Mouse (Mus musculus) hematopoietic stem cell, adult 5-6 weeks (primary cell): ENCODE measurements at regions not wholly inside any gene's neighbourhood (a gene's known extent, or its start where the extent isn't known, plus 50 kb on each side); places are given as distances from the start of the nearest gene placed in this dataset.

Experiments used
- ATAC-seq, 2 experiments: fragments of 125-278 bp in 1 of 2; replicated peaks in 1 of 2; 2 replicates each; pipeline ENCODE4 v1.8.0; 2016 to 2017; ENCODE audit warnings: inconsistent platforms in 2 of 2, mild to moderate bottlenecking in 2 of 2, moderate number of reproducible peaks in 2 of 2, low read depth in 1 of 2, moderate TSS enrichment in 1 of 2; ENCODE audit not compliant: low FRiP score in 2 of 2, poor library complexity in 2 of 2, severe bottlenecking in 2 of 2, insufficient read depth in 1 of 2, low TSS enrichment in 1 of 2

DNA sequence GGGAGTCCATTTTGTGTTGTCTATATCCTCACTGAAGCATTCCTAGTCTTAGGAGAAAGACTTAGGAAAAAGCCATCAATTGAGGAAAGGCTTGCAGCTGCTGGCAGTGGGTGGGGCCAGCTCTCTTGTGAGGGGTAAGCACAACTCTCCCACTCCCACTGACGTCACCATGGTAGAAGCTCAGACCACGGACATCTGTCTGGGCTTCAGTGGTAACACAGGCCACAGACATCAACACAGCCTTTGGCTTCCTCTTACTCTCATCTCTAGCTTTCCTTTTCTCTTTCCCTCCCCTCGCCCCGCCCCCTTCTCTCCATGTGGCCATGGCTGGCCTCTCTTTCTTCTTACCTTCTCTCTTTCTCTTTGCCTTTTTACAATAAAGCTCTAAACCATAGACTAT is 407.4 kb upstream of the Gm6657 start:
- peak; percentile 33 to 51; a peak in 1 of 4 replicates for ATAC-seq

DNA sequence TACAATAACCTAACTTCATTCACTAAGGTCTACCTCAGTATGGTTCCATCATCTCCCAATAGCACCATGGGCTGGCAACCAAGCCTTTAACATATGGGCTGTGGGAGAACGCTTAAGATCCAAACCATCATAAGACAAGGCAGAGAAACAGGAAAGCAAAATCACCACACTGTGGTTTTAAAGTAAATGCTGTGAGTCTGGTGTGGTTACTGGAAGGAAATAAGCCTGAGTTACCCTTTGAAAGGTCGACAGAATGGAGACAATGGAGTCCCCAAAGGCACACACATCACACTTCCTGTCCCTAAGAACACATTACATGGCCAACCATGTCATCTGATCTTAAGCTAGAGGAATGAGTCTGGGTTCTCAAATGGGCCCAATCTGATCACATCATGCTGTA is 405.8 kb upstream of the Gm6657 start:
- peak; percentile 73 to 79 for ATAC-seq

DNA sequence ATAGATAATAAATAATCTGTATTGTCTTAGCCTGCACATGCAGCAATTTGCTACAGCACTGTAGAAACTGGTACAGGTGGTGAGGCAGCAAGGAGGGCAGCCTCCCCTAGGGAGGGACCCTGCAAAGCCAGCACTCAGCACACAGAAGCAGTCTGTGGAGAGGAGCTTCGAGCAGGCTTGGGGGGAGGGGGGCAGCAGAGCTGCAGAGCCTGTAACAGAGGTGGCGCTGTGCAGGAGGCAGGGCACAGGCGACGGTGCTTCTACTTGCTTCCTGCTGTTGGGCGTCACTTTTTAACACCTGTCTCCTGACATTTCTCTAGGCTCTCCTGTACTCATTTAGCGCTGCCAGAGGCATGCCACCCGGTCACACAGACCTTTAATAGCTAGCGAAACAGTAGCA is 404.6 kb upstream of the Gm6657 start:
- peak; percentile 49 to 54; a peak in 2 of 4 replicates for ATAC-seq

DNA sequence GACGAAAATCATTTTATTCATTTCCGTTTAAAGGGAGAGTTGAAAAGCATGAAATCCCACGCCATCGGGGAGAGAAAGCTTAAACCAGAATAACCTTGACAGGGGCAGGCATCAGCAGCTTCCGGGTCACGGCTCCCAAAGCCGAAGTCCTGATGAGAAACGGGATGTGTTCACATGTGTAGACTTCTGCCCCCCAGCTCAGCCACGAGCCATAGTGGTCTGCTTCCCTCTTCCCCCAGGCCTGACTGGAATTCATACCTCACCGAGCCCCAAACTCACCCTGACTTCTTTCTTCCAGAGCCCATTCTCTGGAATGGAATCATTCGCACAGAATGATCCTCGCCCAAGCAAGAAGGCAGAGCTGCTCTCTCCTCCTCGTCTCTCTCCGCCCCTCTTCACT is 404.2 kb upstream of the Gm6657 start:
- no peak for ATAC-seq

DNA sequence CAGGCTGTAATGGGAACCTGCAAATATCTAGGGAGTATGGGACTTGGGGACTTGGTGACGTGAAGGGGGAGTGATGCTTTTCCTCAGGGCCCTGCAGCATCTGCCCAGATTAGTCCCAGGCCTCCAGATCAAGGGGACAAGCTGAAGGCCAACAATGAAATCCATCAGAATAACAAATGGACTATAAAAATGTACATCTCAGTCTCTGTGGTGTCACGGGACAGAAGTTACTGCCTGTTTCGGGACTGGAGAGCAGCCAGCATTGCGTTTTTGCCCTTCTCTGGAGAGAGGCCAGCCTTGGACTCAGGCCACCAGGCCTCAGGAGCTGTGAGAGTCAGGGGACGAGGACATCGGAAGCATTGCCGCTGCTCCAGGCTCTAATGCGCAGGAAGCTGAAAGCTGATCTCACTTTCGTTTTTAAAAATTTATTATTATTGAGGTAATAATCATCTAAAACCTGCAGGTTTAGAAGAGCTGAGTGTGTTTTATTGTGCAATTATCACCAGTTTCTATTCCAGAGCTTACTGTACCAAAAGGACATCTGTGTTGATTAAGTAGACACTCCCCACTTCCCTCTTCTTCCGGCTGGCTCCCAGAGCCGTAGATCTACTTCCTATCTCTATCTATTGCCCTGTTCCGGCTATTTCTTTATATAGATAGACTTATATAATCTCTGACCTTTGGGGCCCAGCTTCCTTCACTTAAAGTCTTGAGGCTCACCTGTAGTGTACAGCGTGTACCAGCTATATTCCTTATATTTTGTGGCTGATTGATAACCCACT is 403.0 kb upstream of the Gm6657 start:
- ATAC-seq = no peak

GRCm38 (mm10) chr12:77798516-77798915 is 395.5 kb upstream of the Gm6657 start:
- no peak for ATAC-seq

- no peak for ATAC-seq
Observed at GRCm38 (mm10) chr12:77799134-77799770, 394.8 kb upstream of the Gm6657 start.

- no peak for ATAC-seq
Observed at GRCm38 (mm10) chr12:77807674-77808073, 386.4 kb upstream of the Gm6657 start.

DNA sequence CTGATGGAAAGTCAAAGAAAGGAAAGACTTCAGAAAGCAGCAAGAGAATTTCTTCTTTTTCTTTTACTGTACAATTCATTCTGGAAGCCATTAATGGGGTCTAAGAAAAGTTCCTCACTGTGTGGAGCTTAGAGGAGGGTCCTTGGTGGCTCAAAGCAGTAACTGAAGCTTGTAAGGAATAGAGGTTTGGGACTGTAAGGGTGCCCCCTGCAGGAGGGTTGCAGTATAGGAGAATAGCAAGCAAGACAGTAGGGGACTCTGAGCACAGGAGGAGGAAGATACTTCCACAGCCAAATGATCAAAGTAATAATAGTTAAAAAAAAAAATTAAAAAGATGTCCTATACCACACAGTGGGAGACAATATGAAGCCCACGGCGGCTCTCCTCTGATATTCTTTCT is 382.8 kb upstream of the Gm6657 start:
- ATAC-seq = peak; percentile 58 to 71; a peak in 2 of 4 replicates

- ATAC-seq = no peak
Observed at GRCm38 (mm10) chr12:77819456-77819855, 374.6 kb upstream of the Gm6657 start.

- ATAC-seq = no peak
Observed at GRCm38 (mm10) chr12:77823381-77824030, 370.5 kb upstream of the Gm6657 start.

DNA sequence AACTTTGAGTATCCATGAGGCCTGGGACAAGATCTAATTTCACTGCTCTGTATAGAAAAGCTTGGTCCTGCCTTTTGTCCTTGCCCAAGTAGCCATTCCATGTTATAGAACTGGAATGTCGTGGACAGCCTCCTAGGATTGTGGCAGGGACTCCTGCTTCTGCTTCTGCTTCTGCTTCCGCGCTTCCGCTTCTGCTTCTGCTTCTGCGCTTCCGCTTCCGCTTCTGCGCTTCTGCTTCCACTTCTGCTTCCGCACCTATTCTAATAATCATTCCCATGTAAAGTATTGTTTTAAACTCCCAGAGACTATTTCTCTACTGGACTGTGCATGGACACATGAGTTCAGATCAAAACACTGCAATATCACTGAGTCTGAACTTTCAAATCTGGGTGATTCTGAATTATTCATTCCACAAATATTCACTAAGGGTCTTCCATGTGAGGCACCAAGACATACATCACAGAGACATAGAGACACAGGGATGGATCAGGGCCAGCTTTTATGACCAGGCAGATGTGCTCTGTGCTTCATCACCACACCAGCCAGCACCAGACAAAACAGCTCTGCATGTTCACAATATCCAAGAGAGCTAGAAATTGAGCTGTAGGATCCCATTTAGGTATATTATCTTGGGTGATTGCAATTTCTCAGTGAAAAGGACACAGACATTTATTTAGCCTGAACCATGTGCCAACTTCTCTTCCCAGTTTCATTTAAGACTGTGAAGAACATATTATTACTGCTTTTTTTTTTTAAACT is 360.5 kb upstream of the Gm6657 start:
- ATAC-seq = no peak

GRCm38 (mm10) chr12:77834891-77835290 is 359.2 kb upstream of the Gm6657 start:
- no peak for ATAC-seq

DNA sequence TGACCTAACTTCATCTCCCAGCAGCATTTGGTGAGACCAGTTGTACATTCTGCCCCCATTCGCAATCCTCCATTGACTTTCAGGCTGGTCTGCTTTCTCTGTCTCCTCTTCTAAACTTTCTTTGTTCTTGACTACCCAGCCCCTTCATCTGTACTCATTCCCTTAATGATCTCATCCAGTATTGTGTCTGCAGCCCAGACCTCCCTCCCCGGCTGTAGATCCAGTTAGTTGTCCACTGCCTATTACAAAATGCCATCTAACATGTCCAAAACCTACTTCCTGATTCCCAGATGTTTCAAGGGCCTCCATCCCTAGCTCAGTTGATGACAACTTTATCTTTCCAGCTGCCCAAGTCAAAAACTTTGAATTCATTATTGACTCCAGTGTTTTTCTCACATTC is 357.8 kb upstream of the Gm6657 start:
- ATAC-seq = no peak

DNA sequence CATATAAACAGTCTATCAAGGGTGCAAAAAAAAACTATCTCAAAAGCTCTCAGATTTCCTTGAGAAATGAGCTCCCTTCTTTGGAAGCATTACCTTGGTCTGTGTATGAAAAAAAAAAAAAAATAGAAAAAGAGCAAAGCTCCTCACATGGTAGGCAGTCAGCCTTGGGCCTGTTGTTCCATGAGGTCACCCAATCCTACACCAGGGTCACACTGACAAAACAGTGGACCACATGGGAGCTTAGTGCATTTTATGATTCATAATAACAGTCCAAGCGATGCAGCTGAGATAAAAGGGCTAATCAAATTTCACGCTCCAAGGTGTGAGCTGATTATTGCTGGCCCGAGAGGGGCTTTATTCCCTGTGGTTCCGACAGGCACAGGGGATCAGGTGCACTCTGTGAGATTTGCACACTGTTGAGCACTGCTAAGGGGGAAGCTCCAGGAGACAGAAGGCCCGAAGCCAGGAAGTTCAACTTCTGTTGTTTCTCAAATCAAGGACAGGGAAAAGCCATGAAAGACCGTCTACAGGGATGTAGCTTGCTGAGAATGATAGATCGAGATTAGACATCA is 352.1 kb upstream of the Gm6657 start:
- no peak for ATAC-seq

DNA sequence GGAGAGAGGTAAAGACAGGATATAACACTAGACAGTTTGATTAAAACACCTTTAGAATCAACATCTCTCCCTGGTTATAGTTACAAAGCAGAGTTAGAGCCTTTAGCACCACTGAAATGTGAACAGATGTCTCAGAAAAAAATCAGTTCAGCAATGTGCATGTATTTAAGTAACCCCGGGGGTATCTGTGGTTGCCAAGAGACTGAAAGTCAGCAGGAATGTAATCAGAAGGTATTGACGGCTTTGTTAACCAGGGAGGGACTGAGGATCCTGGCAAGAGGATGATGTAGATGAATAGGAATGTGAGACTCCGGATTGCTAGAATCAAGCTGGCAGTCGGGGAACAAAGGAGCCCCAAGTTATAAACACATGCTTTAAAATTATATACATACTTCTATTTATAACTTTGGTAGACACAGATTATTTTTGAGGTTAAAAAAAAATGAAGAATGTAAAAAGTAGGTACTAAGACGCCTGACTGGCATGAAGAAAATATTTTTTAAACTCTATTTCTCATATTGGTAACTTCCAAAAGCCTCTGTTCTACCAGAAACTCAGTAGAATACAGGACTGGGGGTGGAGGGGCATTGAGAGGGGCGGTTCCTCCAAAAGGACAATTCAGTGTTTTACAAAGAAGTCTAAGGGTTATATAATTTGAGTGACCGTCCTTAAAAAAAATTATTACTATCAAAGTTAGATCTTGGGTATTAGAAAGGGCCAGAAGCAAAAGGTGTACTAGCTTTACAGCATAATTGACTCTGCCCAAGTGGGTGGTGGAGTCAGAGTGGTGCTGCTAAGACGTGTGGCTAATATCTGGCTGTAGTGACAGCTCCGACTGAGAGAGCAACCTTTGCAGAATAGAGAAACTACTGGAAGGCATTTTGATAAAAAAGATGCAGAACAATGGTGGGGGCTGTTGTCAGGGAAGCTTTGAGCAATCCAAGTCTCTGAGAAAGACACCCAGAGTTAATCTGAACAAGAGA is 341.2 kb upstream of the Gm6657 start:
- no peak for ATAC-seq
